Mouse (Mus musculus): Measurements from ENCODE around the gene Rps6ka3.

The Rps6ka3 gene

DNA sequence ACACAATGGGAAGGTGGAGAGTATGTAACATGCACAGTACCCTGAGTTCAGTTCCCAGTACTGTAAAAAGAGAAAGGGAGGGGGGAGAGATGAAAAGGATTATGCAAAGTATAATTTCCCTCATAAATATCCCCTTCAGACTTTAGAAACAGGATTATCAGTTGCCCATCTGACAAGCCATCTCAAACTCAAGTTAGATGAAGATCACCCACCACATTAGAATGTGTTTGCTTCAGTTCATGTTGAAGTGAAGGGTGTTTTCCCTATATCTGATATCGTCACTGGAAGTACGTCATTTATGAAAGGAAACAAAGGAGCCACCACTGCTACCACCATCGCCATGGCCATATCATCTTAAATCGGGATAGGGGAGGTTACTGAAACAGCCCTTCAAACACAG is at the start of gene Rps6ka3:
Rps6ka3 (plus strand) TSS at position 301 of the 400 bp plus-strand sequence.
- ChIA-PET POLR2A (no interaction called here), CTCF (no interaction called here)

DNA sequence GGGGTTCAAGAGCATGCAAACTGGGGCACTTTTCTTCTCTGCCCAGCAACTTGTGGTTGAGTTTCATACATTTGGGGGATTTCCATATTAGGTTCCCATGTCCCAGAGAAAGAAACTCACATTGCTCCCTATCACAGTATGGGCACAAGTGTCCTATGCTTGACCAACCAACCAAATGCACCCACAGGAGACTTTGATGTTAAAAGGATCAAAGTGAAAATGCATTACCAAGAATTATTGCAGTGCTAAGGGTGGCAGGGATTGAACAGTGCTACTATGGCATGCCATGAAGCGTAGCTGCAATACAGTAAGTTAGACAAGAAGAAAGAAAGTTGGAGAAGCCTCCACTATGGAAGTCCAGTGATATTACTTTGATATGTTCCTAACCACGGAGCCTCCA is 40.9 kb upstream of the Rps6ka3 start:
- ChIA-PET POLR2A (no interaction called here), CTCF (no interaction called here)

DNA sequence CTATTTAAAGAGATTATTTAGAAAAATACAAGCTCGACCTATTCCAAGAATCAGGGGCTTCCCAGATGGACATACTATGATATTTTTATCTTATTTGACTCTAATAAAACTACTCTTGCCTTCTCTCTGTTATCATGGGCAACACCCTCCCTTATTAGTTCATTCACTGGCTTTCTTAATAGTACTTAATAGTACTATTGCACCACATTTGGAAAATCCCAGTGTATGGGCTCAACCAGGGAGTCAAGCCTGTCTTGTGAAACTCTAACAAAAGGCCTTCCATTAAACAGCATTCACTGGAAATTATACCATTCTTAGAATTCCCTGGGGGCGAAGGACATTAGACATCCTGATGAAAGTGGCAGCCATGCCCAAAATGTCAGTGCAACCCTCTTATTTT is 38.5 kb upstream of the Rps6ka3 start:
- CTCF ChIA-PET = no interaction called here

DNA sequence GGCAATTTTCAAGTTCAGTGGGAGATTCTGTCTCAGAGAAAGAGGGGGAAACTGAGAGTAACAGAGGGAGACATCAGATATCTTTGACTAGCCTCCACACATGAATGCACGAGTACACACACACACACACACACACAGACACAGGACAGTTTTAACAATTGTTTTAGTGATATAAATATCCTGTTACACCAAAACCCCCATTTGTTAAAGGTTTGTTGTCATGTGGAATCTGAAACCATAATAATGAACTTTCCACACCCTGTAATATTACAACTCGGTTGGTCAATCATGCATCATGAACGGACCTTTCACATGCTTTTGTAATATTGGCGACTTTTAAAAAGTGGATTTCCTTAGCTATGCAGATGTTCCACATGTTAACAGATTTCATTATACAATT is 18.5 kb upstream of the Rps6ka3 start:
- POLR2A ChIA-PET = no interaction called here
- CTCF ChIA-PET = no interaction called here

More for the DNA sequence above, 38.5 kb upstream of the Rps6ka3 start:
- POLR2A ChIA-PET = no interaction called here

DNA sequence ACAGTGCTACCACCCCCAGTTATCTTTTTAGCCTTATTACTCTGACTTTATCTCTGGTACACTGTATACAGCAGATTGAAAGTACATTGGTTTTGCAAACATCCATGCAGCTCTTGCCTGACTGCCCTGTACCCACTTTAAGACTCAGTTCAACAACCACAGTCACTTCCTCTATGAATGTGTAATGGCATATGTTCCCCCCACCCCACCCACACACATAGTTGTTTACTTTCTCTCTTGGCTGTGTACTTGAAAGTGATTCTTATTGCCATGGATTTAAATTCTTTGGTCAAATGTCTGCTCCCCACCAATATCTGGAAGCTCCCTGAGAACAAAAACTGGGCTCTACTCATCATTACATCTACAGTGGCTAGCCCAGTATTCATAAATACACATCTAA is 10.6 kb upstream of the Rps6ka3 start:
- CTCF ChIA-PET = no interaction called here
- POLR2A ChIA-PET = no interaction called here

DNA sequence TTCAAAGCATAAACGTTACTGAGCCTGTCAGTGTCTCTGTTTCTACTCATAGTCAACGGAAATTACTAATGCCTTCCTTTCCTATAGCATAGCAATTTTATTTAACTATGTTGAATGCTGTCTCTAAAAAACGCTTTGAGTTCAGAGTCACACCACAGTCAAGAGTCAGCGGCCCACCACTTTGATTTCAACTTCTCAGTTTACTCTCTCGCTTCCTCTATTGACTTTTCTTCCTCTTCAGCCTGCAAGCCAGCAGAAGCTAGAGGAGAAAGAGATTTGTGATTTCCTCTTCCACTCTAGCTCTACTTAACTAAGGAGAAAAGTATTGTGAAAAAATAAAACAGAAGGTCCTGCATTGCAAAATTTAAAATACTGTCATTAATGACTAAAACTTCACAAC is 10.0 kb upstream of the Rps6ka3 start:
- POLR2A ChIA-PET = no interaction called here
- CTCF ChIA-PET = no interaction called here

DNA sequence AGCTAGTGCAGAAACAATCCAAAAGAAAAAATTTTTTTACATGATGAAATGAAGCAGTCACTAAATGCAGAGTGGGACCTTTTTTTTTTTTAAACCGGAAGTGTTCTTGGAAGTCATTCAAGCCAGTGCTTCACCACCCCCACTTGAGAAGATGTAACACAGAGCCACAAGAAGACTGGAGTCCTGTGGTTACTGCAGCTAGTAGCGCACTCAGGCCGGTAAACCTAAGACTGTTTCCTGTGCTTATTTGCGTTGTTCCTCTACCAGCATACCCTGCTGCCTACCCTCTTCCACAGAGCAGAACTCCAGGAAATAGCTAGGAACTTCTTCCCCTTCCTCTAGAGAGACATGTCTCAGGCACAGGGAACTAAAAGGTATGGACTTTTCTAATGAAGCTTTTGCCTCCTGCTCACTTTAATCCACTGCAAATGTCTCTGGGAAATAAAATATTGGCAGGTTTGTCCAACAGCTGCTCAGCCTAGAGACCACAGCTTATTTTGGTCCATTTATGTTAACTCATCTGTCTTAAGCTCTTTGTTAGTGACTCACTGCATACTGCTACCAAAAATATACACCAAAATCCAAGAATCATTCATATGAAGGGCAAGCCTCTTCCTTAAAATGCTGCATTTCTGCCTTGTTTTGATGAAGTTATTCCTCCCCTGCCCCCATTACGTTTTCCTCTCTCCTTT is 931 bp downstream of the Rps6ka3 start:
- POLR2A ChIA-PET = no interaction called here

DNA sequence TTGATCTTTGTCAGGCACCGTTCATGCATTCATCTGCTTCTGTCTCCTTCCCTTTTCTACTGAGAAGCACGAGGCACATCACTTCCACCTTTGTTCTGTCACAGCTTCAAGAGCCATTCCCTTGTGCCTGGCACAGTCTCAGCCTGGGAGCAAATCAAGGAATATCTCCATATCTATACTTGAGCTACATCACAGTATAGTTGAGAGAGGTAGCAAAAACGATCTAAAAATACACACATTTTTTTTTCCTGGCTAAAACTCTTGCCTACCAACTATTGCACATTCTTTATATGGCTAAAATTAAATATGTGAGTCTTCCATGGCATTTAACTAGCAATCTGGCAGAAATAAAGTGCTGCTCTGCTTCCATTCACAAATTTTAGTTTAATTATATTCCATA is 5.1 kb downstream of the Rps6ka3 start:
- CTCF ChIA-PET = no interaction called here
- POLR2A ChIA-PET = no interaction called here

More for the DNA sequence above, 931 bp downstream of the Rps6ka3 start:
- CTCF ChIA-PET = interaction anchor here in 1 of 4 experiments (0.7 kb wide), 1 partner anchor 101 kb away, joined by 4 read pairs; no protein-coding TSS in a partner anchor

DNA sequence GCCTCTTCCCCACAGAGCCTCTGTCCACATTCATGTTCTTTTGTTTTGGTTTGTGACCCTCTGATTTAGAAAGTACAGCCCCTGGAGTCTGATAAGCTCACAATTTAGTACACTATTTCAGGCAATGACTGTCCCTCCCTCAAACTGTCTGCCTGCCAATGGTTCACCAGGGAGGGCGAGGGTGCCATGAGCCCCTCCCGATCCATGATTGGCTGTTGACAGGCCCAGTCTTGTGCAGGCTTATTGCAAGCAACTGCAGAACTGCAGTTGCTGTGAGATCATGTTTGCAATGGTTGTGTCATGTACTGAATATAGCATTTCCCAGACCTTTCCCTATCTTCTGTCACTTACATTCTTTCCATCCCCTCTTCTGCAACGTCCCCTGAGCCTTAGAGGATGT is 12.4 kb downstream of the Rps6ka3 start:
- POLR2A ChIA-PET = no interaction called here
- CTCF ChIA-PET = no interaction called here

DNA sequence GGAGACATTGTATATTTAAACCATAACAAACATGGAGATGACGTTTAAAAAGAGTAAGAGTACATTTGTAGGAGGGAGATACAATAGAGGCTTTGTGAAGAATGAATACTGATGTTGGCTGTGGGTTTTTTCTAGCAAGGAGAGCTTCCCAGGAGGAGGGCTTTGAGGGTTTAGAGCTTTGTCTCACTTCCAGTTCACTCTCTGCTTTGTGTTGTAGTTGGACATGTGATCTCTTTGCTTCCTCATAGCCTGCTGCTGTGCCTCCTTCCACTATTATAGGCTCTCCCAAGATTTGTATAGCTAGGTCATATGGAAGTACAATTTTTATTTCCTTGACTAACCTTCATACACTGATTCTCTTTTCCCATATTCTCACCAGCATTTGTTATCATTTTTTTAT is 27.2 kb downstream of the Rps6ka3 start:
- CTCF ChIA-PET = interaction anchor here in 1 of 4 experiments (0.6 kb wide), 1 partner anchor 10 kb away, joined by 3 read pairs; no protein-coding TSS in a partner anchor
- POLR2A ChIA-PET = no interaction called here

DNA sequence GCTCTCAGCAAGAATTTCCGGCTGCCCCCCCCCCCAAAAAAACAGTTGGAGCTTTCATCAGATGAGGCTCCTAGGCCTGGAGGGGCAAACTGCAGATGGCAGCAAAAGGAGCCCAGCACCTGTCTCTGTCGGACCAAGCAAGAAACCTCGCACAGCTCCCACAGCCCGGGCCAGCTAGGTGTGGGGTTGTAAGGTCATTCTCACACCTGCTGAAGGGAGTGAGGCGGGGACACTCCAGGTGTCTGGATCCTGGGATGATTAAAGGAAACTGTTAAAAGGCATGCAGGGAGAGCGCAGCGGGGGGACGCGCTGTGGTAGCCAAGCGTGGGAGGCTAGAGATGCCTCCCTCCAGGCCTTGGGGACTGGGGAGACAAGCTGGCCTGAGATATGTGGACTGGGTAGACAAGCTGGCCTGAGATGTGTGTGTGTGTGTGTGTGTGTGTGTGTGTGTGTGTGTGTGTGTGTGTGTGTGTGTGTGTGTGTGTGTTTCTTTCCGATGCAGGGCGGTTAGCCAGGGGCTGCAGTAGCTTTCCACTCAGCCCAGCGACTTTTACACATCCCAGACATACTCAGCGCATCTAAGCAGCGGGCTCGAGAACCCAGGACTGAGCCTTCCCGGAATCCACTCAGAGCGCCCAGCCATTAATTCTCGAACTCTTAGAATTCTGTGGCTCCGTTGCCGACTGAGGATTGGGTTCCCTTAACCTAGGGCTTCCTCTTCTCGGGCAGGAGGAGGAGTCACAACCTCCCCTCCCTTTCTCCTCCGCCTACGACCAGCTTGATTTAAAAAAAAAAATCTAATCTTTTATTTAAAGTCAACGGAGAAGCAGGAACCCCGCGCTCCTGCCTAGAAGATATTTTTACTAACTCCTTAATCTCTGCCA is 44.1 kb downstream of the Rps6ka3 start:
- ChIA-PET CTCF (interaction anchor here in 3 of 4 experiments (0.6 to 1.8 kb wide), 5 partner anchors 11 to 1767 kb away, joined by 3 to 8 read pairs (median 3); no protein-coding TSS in a partner anchor), POLR2A (interaction anchor here in 3 of 4 experiments (0.5 to 2.2 kb wide), 10 partner anchors 10 to 1790 kb away, joined by 3 to 15 read pairs (median 3); no protein-coding TSS in a partner anchor)

DNA sequence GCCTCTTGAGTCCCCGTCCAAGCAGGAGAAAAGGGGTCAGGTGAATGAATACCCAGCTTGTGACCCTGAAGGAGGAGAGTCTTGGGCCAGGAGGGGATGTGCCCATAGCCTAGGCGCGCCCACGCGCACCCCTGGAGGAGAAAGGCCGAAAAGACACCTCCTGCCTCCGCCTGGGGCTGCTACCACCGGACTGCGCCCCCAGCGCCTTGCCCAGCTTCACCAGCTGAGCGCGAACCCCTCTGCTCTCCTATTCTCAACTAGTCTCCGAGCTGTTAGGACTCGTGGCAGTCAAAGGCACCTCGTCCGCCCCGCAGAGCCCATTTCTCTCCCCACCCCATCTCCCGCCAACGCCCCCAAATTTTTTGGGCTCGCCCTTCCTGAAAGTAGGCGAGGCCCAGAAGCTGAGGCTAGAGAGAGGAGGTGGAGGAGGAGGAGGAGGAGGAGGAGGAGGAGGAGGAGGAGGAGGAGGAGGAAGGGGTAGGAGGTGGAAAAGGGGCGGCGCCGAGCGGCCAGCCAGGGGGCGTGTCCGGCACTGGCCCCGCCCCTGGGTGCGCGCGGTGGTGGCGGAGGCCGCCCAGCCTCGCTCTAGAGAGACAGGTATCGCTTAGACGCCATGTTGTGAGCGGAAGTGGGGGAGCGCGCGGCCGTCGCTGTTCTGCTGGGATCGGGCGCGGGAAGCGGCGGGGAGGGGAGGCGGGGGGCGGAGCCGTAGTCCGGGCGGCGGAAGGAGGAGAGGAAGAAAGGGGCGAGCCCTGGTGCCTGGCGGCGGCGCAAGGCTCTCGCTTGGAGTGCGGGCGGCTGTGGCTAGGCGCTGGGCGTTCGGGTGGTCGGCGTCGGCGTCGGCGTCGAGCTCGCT is 45.2 kb downstream of the Rps6ka3 start:
- ChIA-PET POLR2A (interaction anchor here in 3 of 4 experiments (0.5 to 2.2 kb wide), 15 partner anchors 8 to 865 kb away, joined by 3 to 8 read pairs (median 3); no protein-coding TSS in a partner anchor), CTCF (interaction anchor here in 2 of 4 experiments (0.6 to 1.8 kb wide), 3 partner anchors 10 to 322 kb away, joined by 3 to 8 read pairs (median 3); no protein-coding TSS in a partner anchor)

DNA sequence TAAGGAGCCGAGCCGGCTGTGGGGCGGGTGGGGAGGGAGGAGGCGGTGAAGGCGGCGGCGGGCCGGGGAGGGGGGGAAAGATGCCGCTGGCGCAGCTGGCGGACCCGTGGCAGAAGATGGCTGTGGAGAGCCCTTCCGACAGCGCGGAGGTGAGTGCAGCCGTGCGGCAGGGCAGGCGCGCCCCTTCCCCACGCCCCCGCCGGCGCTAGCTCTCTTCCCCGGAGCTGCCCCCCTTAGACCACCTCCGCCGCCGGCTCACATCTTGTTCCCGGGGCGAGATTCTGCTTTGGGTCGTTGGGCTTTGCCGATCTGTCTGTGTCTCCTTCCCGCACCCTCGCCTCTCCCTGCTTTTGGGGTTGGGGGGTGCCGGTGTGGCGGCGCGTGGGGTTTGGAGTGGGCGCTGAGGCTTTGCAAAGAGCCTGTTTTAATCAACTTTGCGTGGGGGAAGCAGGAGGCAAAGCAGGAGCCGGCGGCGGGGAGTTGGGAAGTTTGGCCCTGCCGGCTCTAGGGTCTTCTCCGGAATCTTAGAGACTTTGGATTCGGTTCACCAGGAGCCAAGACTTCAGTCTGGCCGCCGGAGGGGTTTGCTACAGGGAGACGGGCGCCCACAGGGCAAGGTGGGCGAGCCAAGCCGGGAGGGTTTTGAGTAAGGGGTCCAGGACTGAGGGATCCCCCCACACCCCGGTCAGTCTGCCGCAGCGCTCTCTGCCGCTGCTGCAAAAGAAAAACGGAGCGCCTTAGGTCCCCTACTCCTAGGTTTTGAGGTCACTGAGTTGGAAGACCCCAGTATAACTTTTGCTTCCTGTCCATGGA is 46.1 kb downstream of the Rps6ka3 start:
- POLR2A ChIA-PET = interaction anchor here in 3 of 4 experiments (0.6 to 2.2 kb wide), 5 partner anchors 9 to 27 kb away, joined by 3 to 8 read pairs (median 4); no protein-coding TSS in a partner anchor
- CTCF ChIA-PET = no interaction called here

DNA sequence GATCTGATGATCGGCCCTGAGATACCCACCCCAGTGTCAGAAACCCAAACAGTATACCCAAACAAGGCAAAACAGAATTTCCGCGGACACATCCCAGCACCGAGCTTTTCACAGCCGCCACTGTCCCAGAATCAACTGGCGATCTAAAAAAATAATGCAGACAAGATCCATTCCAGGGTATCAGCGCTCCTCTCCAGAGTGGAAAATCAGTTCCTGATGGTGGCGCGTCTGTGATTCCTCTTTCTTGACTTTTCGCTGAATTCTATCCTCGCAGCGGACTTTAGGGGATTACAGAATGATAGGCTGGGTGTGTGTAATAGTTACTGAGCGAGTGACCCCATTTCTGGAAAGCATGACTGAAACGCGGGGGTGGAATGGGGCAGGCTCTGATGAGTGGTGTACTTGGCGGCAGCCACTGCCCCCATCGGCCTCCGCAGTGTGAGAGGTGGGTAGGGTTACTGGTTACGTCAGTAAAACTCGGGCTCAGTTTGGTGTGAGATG is 46.9 kb downstream of the Rps6ka3 start:
- ChIA-PET CTCF (no interaction called here), POLR2A (no interaction called here)

DNA sequence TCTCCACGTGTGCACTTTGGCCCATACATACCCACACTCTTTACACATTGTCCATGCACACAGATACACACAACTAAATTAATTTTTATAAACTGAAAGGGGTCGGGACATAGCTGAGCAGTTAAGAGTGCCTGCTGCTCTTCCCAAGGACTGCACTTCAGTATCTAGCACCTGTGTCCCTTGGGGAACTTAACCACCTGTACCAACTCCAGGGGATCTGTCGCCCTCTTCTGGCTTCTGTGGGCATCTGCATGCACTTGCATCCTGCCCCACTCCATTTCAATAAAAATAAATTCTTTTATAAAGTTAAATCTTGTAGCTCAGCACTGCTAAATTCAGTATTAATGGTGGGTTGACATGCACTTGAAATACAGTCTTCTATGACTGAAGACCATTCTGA is 54.6 kb downstream of the Rps6ka3 start:
- CTCF ChIA-PET = interaction anchor here in 3 of 4 experiments (0.6 to 1.2 kb wide), 5 partner anchors 10 to 221 kb away, joined by 3 to 8 read pairs (median 3); no protein-coding TSS in a partner anchor
- POLR2A ChIA-PET = interaction anchor here in 1 of 4 experiments (1.2 kb wide), 1 partner anchor 10 kb away, joined by 3 read pairs; no protein-coding TSS in a partner anchor

DNA sequence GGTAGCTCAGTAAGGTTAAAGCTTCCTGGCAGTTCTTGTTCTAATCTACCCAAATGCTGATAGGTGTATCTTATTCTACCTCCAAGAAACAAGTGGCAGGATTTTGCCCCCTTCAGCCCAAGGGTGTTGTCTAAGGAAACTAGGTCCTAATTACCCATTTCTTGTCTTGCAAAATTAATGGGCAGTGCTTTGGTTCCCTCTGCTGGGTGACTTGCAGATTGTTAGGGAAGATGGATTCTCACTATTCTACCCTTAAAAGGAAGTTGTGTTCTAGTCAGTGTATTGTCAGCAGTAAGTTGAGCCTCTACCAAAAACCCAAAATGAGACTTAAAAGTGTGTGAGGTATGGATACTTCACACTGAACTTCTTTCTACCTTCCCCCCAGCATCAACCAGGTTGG is 59.0 kb downstream of the Rps6ka3 start:
- CTCF ChIA-PET = no interaction called here

DNA sequence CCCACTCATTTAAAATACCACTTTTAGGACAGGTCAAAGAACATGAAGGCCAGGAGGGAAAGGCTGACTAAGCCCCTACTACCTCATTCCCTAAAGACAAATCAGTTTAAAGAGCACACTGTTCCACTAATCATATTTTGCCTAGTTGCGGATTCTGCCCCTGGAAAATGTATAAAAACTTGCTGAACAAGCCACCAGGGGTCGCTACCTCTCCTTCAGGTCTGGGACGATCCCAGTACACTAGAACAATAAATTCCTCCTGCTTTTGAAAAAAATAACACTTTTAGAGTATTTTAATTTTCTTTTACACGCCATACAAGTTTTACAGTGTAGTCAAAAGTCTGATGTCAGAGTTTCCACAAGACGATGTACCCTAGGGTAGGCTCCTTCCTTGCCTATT is 76.7 kb downstream of the Rps6ka3 start:
- ChIA-PET POLR2A (no interaction called here), CTCF (interaction anchor here in 1 of 4 experiments (0.7 kb wide), 1 partner anchor 290 kb away, joined by 4 read pairs; no protein-coding TSS in a partner anchor)

More for the DNA sequence above, 59.0 kb downstream of the Rps6ka3 start:
- POLR2A ChIA-PET = no interaction called here

DNA sequence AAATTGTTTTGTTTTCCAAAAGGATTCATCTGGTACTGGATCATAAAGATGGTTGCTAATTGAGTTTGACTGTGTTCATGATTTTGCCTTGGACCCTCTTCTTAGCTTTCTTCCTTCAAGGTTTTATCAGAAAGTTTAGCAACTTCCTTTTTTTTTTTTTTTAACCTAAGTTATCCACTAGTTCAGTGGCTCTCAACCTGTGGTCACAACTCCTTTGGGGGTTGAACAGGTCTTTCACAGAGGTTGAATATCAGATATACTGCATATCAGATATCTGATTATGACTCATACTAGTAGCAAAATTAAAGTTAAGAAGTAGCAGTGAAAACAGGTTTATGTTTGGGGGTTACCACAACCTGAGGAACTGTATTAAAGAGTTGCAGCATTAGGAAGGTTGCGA is 85.8 kb downstream of the Rps6ka3 start:
- ChIA-PET CTCF (no interaction called here), POLR2A (interaction anchor here in 1 of 4 experiments (0.6 kb wide), 1 partner anchor 286 kb away, joined by 5 read pairs; no protein-coding TSS in a partner anchor)
